ENCODE assay signal across 8 mouse cellular contexts in the genomic region with DNA sequence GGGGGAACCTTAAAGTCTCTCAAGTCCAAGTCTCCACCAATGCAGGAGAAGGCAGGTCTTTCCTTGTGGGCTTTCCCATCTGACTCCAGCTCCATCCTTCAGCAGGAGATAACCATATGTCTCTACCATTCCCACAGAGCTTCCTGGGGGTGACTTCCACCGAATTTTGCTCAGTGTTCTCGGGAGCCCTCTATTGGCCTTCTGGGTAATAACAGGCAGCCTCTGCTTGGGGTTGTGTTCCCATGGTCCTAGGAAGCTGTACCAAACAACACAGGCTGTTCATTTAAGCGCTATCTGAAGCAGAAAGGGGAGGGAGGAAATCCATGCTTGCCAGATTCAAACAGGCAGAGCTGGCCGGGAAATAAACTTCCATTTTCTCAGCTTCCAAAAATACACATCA.
A peak's percentile ranks its signal among the peaks of the same experiment; 100 is the strongest.
DNase-seq lines count a peak whose midpoint lies in the region; ATAC-seq and TF ChIP-seq lines count a peak whose summit lies in the region.

No protein-coding gene starts in this region.

- peak; percentile 87 for TF ChIP-seq CTCF in Patski (IDR thresholded peaks at IDR 0.05)
- peak; percentile 98 for TF ChIP-seq CTCF in layer of hippocampus, adult 2 months (conservative IDR thresholded peaks at IDR 0.05)

- in situ Hi-C loops in Patski (cut with MboI; ENCODE audit: low pct_unique_long_range_greater_than_20kb): loop anchor here (5.0 kb wide), 1 partner anchor 555 kb away; no protein-coding TSS in a partner anchor

- H3K4me1 ChIP-seq in heart, embryonic 10.5 days: no peaks in the 10 kb centered on the region

- H3K36me3 ChIP-seq in heart, embryonic 10.5 days: no peaks in the 10 kb centered on the region

- no peaks in the 10 kb centered on the region for H3K27me3 ChIP-seq in heart, embryonic 10.5 days (ENCODE audit: insufficient read depth, poor library complexity, severe bottlenecking)
- H3K27me3 ChIP-seq in Patski: peaks cover 4% of the 10 kb centered on the region

- H3K9me3 ChIP-seq in heart, embryonic 10.5 days: no peaks in the 10 kb centered on the region

- peak; percentile 94 for DNase-seq in heart, adult 11 months
- no peak for DNase-seq in heart, embryonic 10.5 days (ENCODE audit: low spot score)
- peak; percentile 4 for DNase-seq in Patski (ENCODE audit: low read depth, low spot score)
- DNase-seq in cerebellum, postnatal 4 days (ENCODE audit: low spot score in 2 of 2): peak; percentile 42 to 69
- peak; percentile 18 for DNase-seq in gastrocnemius, postnatal 14 days
- peak; percentile 73 to 80 for DNase-seq in layer of hippocampus, adult 2 months (ENCODE audit: low spot score in 2 of 2)
- DNase-seq in lung, postnatal 10 days: peak; percentile 72
- DNase-seq in right cerebral cortex, postnatal 36 days (ENCODE audit: low spot score in 2 of 2): peak; percentile 38 to 49

- no peak overlapping the region for H3K4me3 ChIP-seq in heart, embryonic 10.5 days
- no peak overlapping the region for H3K4me3 ChIP-seq in layer of hippocampus, adult 2 months

- peak; percentile 54 for ATAC-seq in Patski

- intact Hi-C loops in gastrocnemius, postnatal 14 days (cut with DNase I; ENCODE audit: low total_unique reads): no loop called here

- no peak overlapping the region for H3K27ac ChIP-seq in heart, embryonic 10.5 days
- H3K27ac ChIP-seq in layer of hippocampus, adult 2 months: no peak overlapping the region

- POLR2A ChIA-PET in Patski (lab: Charles Lee): no interaction called here

- WGBS in heart, embryonic 10.5 days: 20% methylated on average over 4 of the region's 4 CpGs

- CTCF ChIA-PET in Patski (lab: Charles Lee): interaction anchor here (0.6 to 1.7 kb wide), 6 partner anchors 20 to 556 kb away, joined by 3 to 6 read pairs (median 4); no protein-coding TSS in a partner anchor
